Mouse (Mus musculus): Measurements from ENCODE around the gene Gm3532. TPM values are rescaled to one million over a fixed set of nuclear protein-coding genes. Genes with fewer than 3 reads are reported as not detected.

Gene Gm3532
- polyA plus RNA-seq (2017; shearing (Covaris generic)): not detected

GRCm38 (mm10) chr14:5538196-5538595 is at the start of gene Gm3532:
Gene Gm3532 (plus strand): TSS chr14:5538496.

GRCm38 (mm10) chr14:5501374-5501773 is 36.9 kb upstream of the Gm3532 start, which contains the start of gene Gm3488:
Gene Gm3488 (plus strand): TSS chr14:5501674.

Other genes with a start within 250 kb of the Gm3532 start
- gene Gm3542, start 203.6 kb upstream of the Gm3532 start, polyA plus RNA-seq (2017; shearing (Covaris generic)): not detected
- 10.4 TPM for gene Gm3500, start 149.4 kb upstream of the Gm3532 start, polyA plus RNA-seq (2017; shearing (Covaris generic))
- gene Gm3194, start 83.0 kb upstream of the Gm3532 start, polyA plus RNA-seq (2017; shearing (Covaris generic)): 2.7 TPM
- gene Gm8246, start 60.7 kb upstream of the Gm3532 start, polyA plus RNA-seq (2017; shearing (Covaris generic)): 0.60 TPM
- not detected for gene Gm3187, start 54.3 kb upstream of the Gm3532 start, polyA plus RNA-seq (2017; shearing (Covaris generic))
- gene Gm3488, start 36.8 kb upstream of the Gm3532 start, polyA plus RNA-seq (2017; shearing (Covaris generic)): 11.4 TPM
- not detected for gene Gm8265, start 94.5 kb downstream of the Gm3532 start, polyA plus RNA-seq (2017; shearing (Covaris generic))
- gene Gm9603, start 149.0 kb downstream of the Gm3532 start, polyA plus RNA-seq (2017; shearing (Covaris generic)): not detected
- not detected for gene Gm3373, start 203.1 kb downstream of the Gm3532 start, polyA plus RNA-seq (2017; shearing (Covaris generic))